ENCODE assay signal across 28 mouse cellular contexts in the genomic region with DNA sequence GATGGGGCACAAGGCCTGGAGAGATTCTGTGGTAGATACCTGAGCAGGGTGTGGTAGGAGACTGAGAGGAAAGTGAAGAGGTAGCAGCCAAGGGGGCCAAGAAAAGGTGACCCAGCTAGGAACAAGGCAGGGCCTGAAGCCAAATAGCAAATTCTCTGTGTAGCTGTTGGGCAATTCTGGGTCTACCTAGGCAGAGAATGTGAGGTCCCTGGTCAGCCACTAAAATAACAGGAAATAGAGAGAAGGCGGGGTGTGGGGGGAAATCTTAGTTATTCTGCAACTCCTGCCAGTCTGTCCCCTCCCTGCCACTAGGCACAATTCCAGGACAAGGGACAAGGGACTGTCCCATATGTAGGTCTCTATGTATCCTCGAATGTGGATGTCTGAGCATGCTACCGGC. TPM values are rescaled to one million over a fixed set of nuclear protein-coding genes. Genes with fewer than 3 reads are reported as not detected.
DNase-seq lines count a peak whose midpoint lies in the region; ATAC-seq and TF ChIP-seq lines count a peak whose summit lies in the region.
"Had no signal": no experiment of that assay in that cellular context is flagged by ENCODE, and none has a peak within 500 bp of the region (broad histone marks: within the 10 kb centered on the region; RNA-seq: fewer than 3 reads in every experiment).

No protein-coding gene starts in this region.

- H3K4me1 ChIP-seq in liver, embryonic 16.5 days (ENCODE audit: control insufficient read depth, low read depth, low read length): no peaks in the 10 kb centered on the region
- H3K4me1 ChIP-seq in liver, embryonic 12.5 days: no peaks in the 10 kb centered on the region
- H3K4me1 ChIP-seq in liver, postnatal 0 days (ENCODE audit: insufficient read depth): peaks cover 4% of the 10 kb centered on the region; the same call in 1 of the 2 replicates
- H3K4me1 ChIP-seq: embryonic facial prominence, embryonic 13.5 days; forebrain, embryonic 15.5 days; heart, embryonic 13.5 days; hindbrain, embryonic 15.5 days; megakaryocyte, embryonic 14.5 days; neural tube, embryonic 15.5 days had no signal

- no peak overlapping the region for H3K27ac ChIP-seq in liver, embryonic 16.5 days (ENCODE audit: low read length)
- H3K27ac ChIP-seq in liver, embryonic 12.5 days: no peak overlapping the region
- no peak overlapping the region for H3K27ac ChIP-seq in liver, postnatal 0 days (ENCODE audit: low read depth)
- H3K27ac ChIP-seq: embryonic facial prominence, embryonic 13.5 days; forebrain, embryonic 15.5 days; heart, embryonic 13.5 days; hindbrain, embryonic 15.5 days; neural tube, embryonic 15.5 days had no signal

- no peak overlapping the region for H3K4me2 ChIP-seq in liver, embryonic 16.5 days (ENCODE audit: low read depth, low read length)
- no peak overlapping the region for H3K4me2 ChIP-seq in liver, embryonic 12.5 days
- H3K4me2 ChIP-seq in liver, postnatal 0 days (ENCODE audit: low read depth, low read length): no peak overlapping the region
- H3K4me2 ChIP-seq: embryonic facial prominence, embryonic 13.5 days; forebrain, embryonic 15.5 days; heart, embryonic 13.5 days; hindbrain, embryonic 15.5 days; neural tube, embryonic 15.5 days had no signal

- peak; percentile 51; the same call in 1 of the 2 replicates for ATAC-seq in liver, embryonic 16.5 days (ENCODE audit: low read depth)
- no peak for ATAC-seq in liver, embryonic 12.5 days
- ATAC-seq in liver, postnatal 0 days: peak; percentile 89
- ATAC-seq: activated CD4-positive, CD25-positive, alpha-beta regulatory T cell, adult 4 months; forebrain, embryonic 15.5 days; midbrain, embryonic 16.5 days had no signal

- TF ChIP-seq CTCF in liver, postnatal 0 days (IDR thresholded peaks at IDR 0.05; ENCODE audit: low read depth): no peak

- TF ChIP-seq EP300 in liver, postnatal 0 days (IDR thresholded peaks at IDR 0.05; ENCODE audit: low read depth): no peak

- no peak overlapping the region for H3K4me3 ChIP-seq in liver, embryonic 16.5 days (ENCODE audit: low read depth, low read length)
- no peak overlapping the region for H3K4me3 ChIP-seq in liver, embryonic 12.5 days
- H3K4me3 ChIP-seq in liver, postnatal 0 days (ENCODE audit: low read depth, low read length): no peak overlapping the region
- H3K4me3 ChIP-seq: embryonic facial prominence, embryonic 13.5 days; forebrain, embryonic 15.5 days; heart, embryonic 13.5 days; hindbrain, embryonic 15.5 days; megakaryocyte, embryonic 14.5 days; neural tube, embryonic 15.5 days had no signal

- H3K36me3 ChIP-seq in liver, embryonic 16.5 days (ENCODE audit: control insufficient read depth, insufficient read depth): no peaks in the 10 kb centered on the region
- no peaks in the 10 kb centered on the region for H3K36me3 ChIP-seq in liver, embryonic 12.5 days
- no peaks in the 10 kb centered on the region for H3K36me3 ChIP-seq in liver, postnatal 0 days (replicated peaks; ENCODE audit: insufficient read depth, low read length)
- H3K36me3 ChIP-seq: embryonic facial prominence, embryonic 13.5 days; forebrain, embryonic 15.5 days; G1E; heart, embryonic 13.5 days; hindbrain, embryonic 15.5 days; neural tube, embryonic 15.5 days had no signal

- no peaks in the 10 kb centered on the region for H3K9me3 ChIP-seq in liver, embryonic 16.5 days (replicated peaks; ENCODE audit: control insufficient read depth, low read length)
- H3K9me3 ChIP-seq in liver, embryonic 12.5 days (replicated peaks): no peaks in the 10 kb centered on the region
- H3K9me3 ChIP-seq in liver, postnatal 0 days (ENCODE audit: low read length): no peaks in the 10 kb centered on the region
- H3K9me3 ChIP-seq: embryonic facial prominence, embryonic 13.5 days; forebrain, embryonic 15.5 days; G1E; heart, embryonic 13.5 days; hindbrain, embryonic 15.5 days; megakaryocyte, embryonic 14.5 days; neural tube, embryonic 15.5 days had no signal

- H3K27me3 ChIP-seq in liver, embryonic 16.5 days (ENCODE audit: control insufficient read depth, insufficient read depth, low read depth, low read length): no peaks in the 10 kb centered on the region
- H3K27me3 ChIP-seq in liver, embryonic 12.5 days (replicated peaks): no peaks in the 10 kb centered on the region
- no peaks in the 10 kb centered on the region for H3K27me3 ChIP-seq in liver, postnatal 0 days (ENCODE audit: insufficient read depth, low read length)
- H3K27me3 ChIP-seq: embryonic facial prominence, embryonic 13.5 days; forebrain, embryonic 15.5 days; heart, embryonic 13.5 days; hindbrain, embryonic 15.5 days; neural tube, embryonic 15.5 days had no signal

- WGBS in liver, embryonic 16.5 days (ENCODE audit: insufficient replicate concordance): 60% methylated on average over 3 of the region's 3 CpGs
- WGBS in liver, embryonic 12.5 days (ENCODE audit: insufficient replicate concordance): 78% methylated on average over 3 of the region's 3 CpGs
- WGBS in liver, postnatal 0 days (ENCODE audit: insufficient replicate concordance): 68% methylated on average over 3 of the region's 3 CpGs

- no peak overlapping the region for H3K9ac ChIP-seq in liver, embryonic 16.5 days (ENCODE audit: low read depth, low read length)
- H3K9ac ChIP-seq in liver, embryonic 12.5 days: no peak overlapping the region
- no peak overlapping the region for H3K9ac ChIP-seq in liver, postnatal 0 days (replicated peaks)
- H3K9ac ChIP-seq: embryonic facial prominence, embryonic 13.5 days; forebrain, embryonic 15.5 days; heart, embryonic 13.5 days; hindbrain, embryonic 15.5 days; neural tube, embryonic 15.5 days had no signal

- DNase-seq in liver, postnatal 0 days: peak; percentile 37
- peak; percentile 30 for DNase-seq in lung, postnatal 14 days
- no peak for DNase-seq in kidney, adult 9 months
- DNase-seq in frontal cortex, postnatal 36 days (ENCODE audit: low spot score in 2 of 2): no peak
- no peak for DNase-seq in gastrocnemius, postnatal 10 days
- DNase-seq: adrenal gland, postnatal 14 days; cerebellum, adult 9-11 months; kidney, adult 11 months; kidney, postnatal 10 days; layer of hippocampus, postnatal 36 days; spleen, adult 18-20 months had no signal

RNA-seq across cellular contexts. Expression of gene Trpv6, which starts 7.0 kb away (rescaled TPM):
- 0.02 and 0.06 TPM in 2 replicates for polyA plus RNA-seq in liver, embryonic 16.5 days (2015; fragmentation: Nextera tagmentation; extraction: Ambion mirVana)
- 0.10 and 0.19 TPM in 2 replicates for polyA plus RNA-seq in liver, embryonic 12.5 days (2016; fragmentation: Nextera tagmentation; extraction: Ambion mirVana)
- not detected in 2 replicates for polyA plus RNA-seq in liver, postnatal 0 days (2015; fragmentation: Nextera tagmentation; extraction: Ambion mirVana)
- total RNA-seq in gastrocnemius, postnatal 10 days (2021): not detected
- total RNA-seq: adrenal gland, postnatal 14 days; heart, postnatal 25 days had no signal
- polyA plus RNA-seq: G1E had no signal

RNA-seq across cellular contexts. Expression of gene Trpv5, which starts 37.3 kb away (rescaled TPM):
- 0.05 and 0.06 TPM in 2 replicates for polyA plus RNA-seq in liver, embryonic 16.5 days (2015; fragmentation: Nextera tagmentation; extraction: Ambion mirVana)
- 0.05 and 0.07 TPM in 2 replicates for polyA plus RNA-seq in liver, embryonic 12.5 days (2016; fragmentation: Nextera tagmentation; extraction: Ambion mirVana)
- 0.11 TPM in 1 of 2 replicates, not detected in the other for polyA plus RNA-seq in liver, postnatal 0 days (2015; fragmentation: Nextera tagmentation; extraction: Ambion mirVana)
- total RNA-seq in gastrocnemius, postnatal 10 days (2021): not detected
- total RNA-seq: adrenal gland, postnatal 14 days; heart, postnatal 25 days; layer of hippocampus, adult 18-20 months; layer of hippocampus, postnatal 36 days; left cerebral cortex, postnatal 25 days had no signal
- polyA plus RNA-seq: brain, embryonic 14.5 days; embryonic facial prominence, embryonic 13.5 days; forebrain, embryonic 15.5 days; G1E; heart, embryonic 13.5 days; hindbrain, embryonic 15.5 days; limb, embryonic 14.5 days; midbrain, embryonic 16.5 days; neural tube, embryonic 15.5 days had no signal

RNA-seq across cellular contexts. Expression of gene Ephb6, which starts 37.9 kb away (rescaled TPM):
- 0.65 and 0.92 TPM in 2 replicates for polyA plus RNA-seq in liver, embryonic 16.5 days (2015; fragmentation: Nextera tagmentation; extraction: Ambion mirVana)
- 2.4 and 2.9 TPM in 2 replicates for polyA plus RNA-seq in liver, embryonic 12.5 days (2016; fragmentation: Nextera tagmentation; extraction: Ambion mirVana)
- 0.25 and 0.28 TPM in 2 replicates for polyA plus RNA-seq in liver, postnatal 0 days (2015; fragmentation: Nextera tagmentation; extraction: Ambion mirVana)
- total RNA-seq in gastrocnemius, postnatal 10 days (2021): 1 to 10 TPM; 2.2 to 4.7 TPM

RNA-seq across cellular contexts. Expression of gene Llcfc1, which starts 41.0 kb away (rescaled TPM):
- polyA plus RNA-seq in liver, embryonic 16.5 days (2015; fragmentation: Nextera tagmentation; extraction: Ambion mirVana): not detected in 2 replicates
- polyA plus RNA-seq in liver, embryonic 12.5 days (2016; fragmentation: Nextera tagmentation; extraction: Ambion mirVana): not detected in 2 replicates
- polyA plus RNA-seq in liver, postnatal 0 days (2015; fragmentation: Nextera tagmentation; extraction: Ambion mirVana): not detected in 2 replicates
- total RNA-seq in gastrocnemius, postnatal 10 days (2021): not detected
- total RNA-seq: adrenal gland, postnatal 14 days; G1E; heart, postnatal 25 days; layer of hippocampus, adult 18-20 months; layer of hippocampus, postnatal 36 days; left cerebral cortex, postnatal 25 days had no signal
- polyA plus RNA-seq: activated CD4-positive, CD25-positive, alpha-beta regulatory T cell, adult 4 months; brain, embryonic 14.5 days; embryonic facial prominence, embryonic 13.5 days; forebrain, embryonic 15.5 days; G1E; heart, embryonic 13.5 days; hindbrain, embryonic 15.5 days; limb, embryonic 14.5 days; midbrain, embryonic 16.5 days; neural tube, embryonic 15.5 days; thymus, postnatal 0 days had no signal

Comparison
In these comparisons a context has a peak if more than half of its experiments do, and no peak if none do; other contexts are left out.
1. DNase-seq: peak in liver, postnatal 0 days (single experiment) and lung, postnatal 14 days (single experiment); none in kidney, adult 9 months (single experiment), frontal cortex, postnatal 36 days (0 of 2) and gastrocnemius, postnatal 10 days (single experiment).